Mouse (Mus musculus) forebrain, embryonic 14.5 days (tissue): ENCODE data around the gene Sntb2. TPM values are rescaled to one million over a fixed set of nuclear protein-coding genes. Genes with fewer than 3 reads are reported as not detected.

Experiments used
- ATAC-seq: fragments of 200-750 bp; cut with Nextera tagmentation; 2 replicates; pipeline ENCODE4 v1.8.0; 2017; ENCODE audit warnings: mild to moderate bottlenecking, moderate library complexity
- DNase-seq: peaks from one replicate; pipeline ENCODE4 v3.0.0-alpha.2; 2015; ENCODE audit warnings: low spot score
- H3K27ac ChIP-seq: fragments of 300-500 bp; sonication (generic); 2 replicates; pipeline ENCODE4 v1.5.1; 2014; ENCODE audit warnings: low read depth, mild to moderate bottlenecking, control low read depth, low read length, moderate library complexity
- H3K27me3 ChIP-seq: fragments of 300-500 bp; sonication (generic); replicated peaks from 2 replicates; pipeline ENCODE4 v1.6.1; 2014; ENCODE audit warnings: low read length, control low read depth, mixed read lengths; ENCODE audit not compliant: control insufficient read depth, insufficient read depth
- H3K36me3 ChIP-seq: fragments of 300-500 bp; sonication (generic); 2 replicates; pipeline ENCODE4 v1.6.1; 2014; ENCODE audit warnings: low read length, control low read depth; ENCODE audit not compliant: control insufficient read depth, insufficient read depth
- H3K4me1 ChIP-seq: fragments of 300-500 bp; sonication (generic); 2 replicates; pipeline ENCODE4 v1.6.1; 2014; ENCODE audit warnings: antibody characterized with exemption, low read length, control low read depth; ENCODE audit not compliant: control insufficient read depth, insufficient read depth
- H3K4me2 ChIP-seq: fragments of 300-500 bp; sonication (generic); 2 replicates; pipeline ENCODE4 v1.6.1; 2014; ENCODE audit warnings: mild to moderate bottlenecking, control low read depth, low read length
- H3K4me3 ChIP-seq: fragments of 300-500 bp; sonication (generic); 2 replicates; pipeline ENCODE4 v1.5.1; 2014; ENCODE audit warnings: low read depth, low read length, control low read depth
- H3K9ac ChIP-seq: fragments of 300-500 bp; sonication (generic); 2 replicates; pipeline ENCODE4 v1.6.1; 2014; ENCODE audit warnings: mild to moderate bottlenecking, low read length, control low read depth, moderate library complexity
- H3K9me3 ChIP-seq: fragments of 300-500 bp; sonication (generic); replicated peaks from 2 replicates; pipeline ENCODE4 v1.6.1; 2016; ENCODE audit warnings: low read length, control low read depth, mixed read lengths; ENCODE audit not compliant: control insufficient read depth
- WGBS: fragments of 180-500 bp; shearing (Covaris S2); extraction: QIAGEN DNeasy Blood & Tissue Kit; methylation state at CpG from one replicate; pipeline ENCODE4 v1.1.7; 2014; 5-methylcytosine and 5-hydroxymethylcytosine counted together
- polyA plus RNA-seq: library from polyadenylated mRNA; unstranded; fragments of >200 nt; fragmentation: Nextera tagmentation; extraction: Ambion mirVana; gene quantifications from 2 replicates; pipeline ENCODE4 v1.2.1, GENCODE M21; 2014

The Sntb2 gene
- polyA plus RNA-seq, 1 experiment from 2014 or later = 2.3 TPM

DNA sequence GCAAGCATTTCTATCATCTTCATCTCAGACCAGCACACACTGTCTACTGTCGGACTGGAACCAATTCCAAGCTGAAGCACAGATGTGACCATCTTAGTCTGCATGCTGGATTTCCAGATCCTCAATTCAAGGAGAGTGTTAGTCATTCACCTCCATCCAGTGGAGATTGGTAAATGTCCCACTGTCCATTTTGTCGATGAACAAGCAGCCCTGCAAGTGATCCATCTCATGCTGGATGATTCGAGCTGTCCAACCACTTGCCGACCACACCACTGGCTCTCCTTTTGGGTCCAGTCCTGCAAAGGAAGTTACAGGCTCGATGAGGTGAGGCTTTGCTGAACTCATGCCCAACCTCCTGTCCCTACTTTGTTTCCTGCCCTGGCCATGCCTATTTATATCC lies 111.4 kb downstream of the Sntb2 start:
- Histone ChIP-seq H3K9me3 (no peaks in the 10 kb centered on the region), H3K4me1 (peaks cover 4% of the 10 kb centered on the region), H3K27ac (no peak overlapping the region), H3K36me3 (peaks cover 83% of the 10 kb centered on the region), H3K27me3 (no peaks in the 10 kb centered on the region), H3K9ac (no peak overlapping the region), H3K4me3 (no peak overlapping the region), H3K4me2 (no peak overlapping the region)
- ATAC-seq = no peak
- WGBS = 88% methylated on average over 5 of the region's 5 CpGs
- DNase-seq = no peak

DNA sequence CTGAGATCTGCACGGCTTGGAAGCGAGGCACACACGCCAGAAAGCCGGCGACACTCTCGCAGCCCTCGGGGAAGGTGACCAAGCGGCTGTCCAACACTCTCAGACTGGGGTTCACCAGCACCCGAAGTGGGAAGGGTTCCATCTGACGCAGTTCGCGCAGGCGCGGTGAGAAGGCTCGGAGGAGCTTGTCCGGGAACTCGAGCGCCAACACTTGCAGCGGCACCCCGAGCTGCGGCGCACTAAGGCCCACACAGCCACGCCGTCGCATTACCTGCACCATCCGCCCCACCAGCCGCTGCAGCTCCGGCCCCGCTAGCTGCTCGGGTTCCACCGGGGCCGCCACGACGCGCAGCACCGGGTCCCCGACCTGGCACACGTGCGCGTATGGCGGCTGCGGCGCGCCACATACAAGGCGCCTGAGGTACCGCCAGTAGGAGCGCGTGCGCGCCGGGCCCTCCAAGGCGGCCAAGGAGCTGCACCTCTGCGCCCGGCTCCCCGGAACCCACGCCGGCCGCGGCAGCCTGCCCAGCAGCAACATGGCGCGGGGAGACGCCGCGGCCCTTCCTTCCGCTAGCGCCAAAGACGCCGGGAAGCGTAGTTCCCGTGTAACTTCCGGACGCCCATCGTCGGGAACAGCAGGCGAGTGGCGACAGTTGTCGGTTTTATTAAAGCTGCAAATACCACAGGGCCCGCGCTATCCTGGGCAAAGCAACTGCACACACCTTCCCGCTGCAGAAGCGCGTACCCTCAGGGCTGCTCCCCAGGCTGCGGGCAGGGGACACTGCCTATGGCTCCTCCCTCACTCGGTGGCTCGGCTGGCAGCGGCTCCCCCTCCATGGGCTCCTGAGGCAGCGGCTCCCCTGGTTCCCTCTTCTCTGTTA lies 112.8 kb downstream of the Sntb2 start, which contains the start of gene Pdf:
Gene Pdf (minus strand): TSS at position 554 of the 881 bp plus-strand sequence.
- Histone ChIP-seq H3K9ac (peak within 1 kb of the TSS; percentile 81), H3K9me3 (no peaks in the 10 kb centered on the region), H3K4me2 (peak within 1 kb of the TSS; percentile 68), H3K27ac (peak within 1 kb of the TSS; percentile 91), H3K27me3 (no peaks in the 10 kb centered on the region), H3K4me3 (peak within 1 kb of the TSS; percentile 71), H3K36me3 (peaks cover 83% of the 10 kb centered on the region), H3K4me1 (peaks cover 4% of the 10 kb centered on the region)
- ATAC-seq (peak; percentile 88), DNase-seq (peak; percentile 83)
- under 1% methylated on average over 83 of the region's 87 CpGs for WGBS

DNA sequence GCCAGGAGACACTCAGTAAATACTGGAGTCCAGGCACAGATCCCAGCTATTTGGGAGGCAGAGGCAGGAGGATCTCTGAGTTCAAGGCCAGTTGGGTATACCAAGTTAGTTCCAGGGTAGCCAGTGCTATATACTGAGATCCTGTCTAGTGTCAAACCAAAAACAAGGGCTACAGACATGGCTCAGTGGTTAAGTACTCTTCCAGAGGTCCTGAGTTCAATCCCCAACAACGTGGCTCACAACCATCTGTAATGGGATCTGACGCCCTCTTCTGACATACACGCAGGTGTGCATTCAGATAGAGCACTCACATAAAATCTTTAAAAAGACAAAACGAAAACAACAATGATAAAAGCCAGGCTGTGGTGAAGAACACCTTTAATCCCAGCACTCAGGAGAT lies 113.9 kb downstream of the Sntb2 start:
- H3K27ac ChIP-seq = no peak overlapping the region
- H3K4me3 ChIP-seq = no peak overlapping the region
- ATAC-seq (no peak), DNase-seq (no peak)
- H3K9me3 ChIP-seq = no peaks in the 10 kb centered on the region
- 98% methylated on average over 4 of the region's 4 CpGs for WGBS
- H3K27me3 ChIP-seq = no peaks in the 10 kb centered on the region
- peaks cover 4% of the 10 kb centered on the region for H3K4me1 ChIP-seq
- peak overlapping the region; percentile 68 for H3K4me2 ChIP-seq
- no peak overlapping the region for H3K9ac ChIP-seq
- H3K36me3 ChIP-seq = peaks cover 81% of the 10 kb centered on the region

DNA sequence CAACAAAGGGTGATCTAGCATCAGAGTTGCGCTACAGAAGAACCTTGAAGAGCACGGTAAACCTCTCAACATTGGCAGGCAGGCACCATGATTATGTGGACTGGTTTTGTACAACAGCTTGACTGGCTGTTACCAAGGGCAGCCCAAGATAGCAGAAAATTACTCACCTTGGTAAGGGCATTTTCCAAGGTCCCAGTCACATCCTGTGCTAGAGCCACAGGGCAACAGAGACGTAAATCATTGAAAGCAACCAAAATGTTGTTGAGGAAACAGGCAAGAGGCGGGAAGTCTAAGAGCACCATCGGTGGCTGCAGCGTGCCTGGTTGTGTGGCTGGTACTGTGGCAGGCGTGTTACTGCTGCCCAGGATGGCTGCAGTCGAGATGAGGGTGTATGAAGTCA lies 116.5 kb downstream of the Sntb2 start:
- Histone ChIP-seq H3K4me3 (no peak overlapping the region), H3K9ac (no peak overlapping the region), H3K9me3 (no peaks in the 10 kb centered on the region), H3K27me3 (no peaks in the 10 kb centered on the region), H3K4me1 (peaks cover 6% of the 10 kb centered on the region), H3K36me3 (peaks cover 55% of the 10 kb centered on the region), H3K4me2 (no peak overlapping the region), H3K27ac (no peak overlapping the region)
- DNase-seq (no peak), ATAC-seq (no peak)
- WGBS = 98% methylated on average over 8 of the region's 8 CpGs

DNA sequence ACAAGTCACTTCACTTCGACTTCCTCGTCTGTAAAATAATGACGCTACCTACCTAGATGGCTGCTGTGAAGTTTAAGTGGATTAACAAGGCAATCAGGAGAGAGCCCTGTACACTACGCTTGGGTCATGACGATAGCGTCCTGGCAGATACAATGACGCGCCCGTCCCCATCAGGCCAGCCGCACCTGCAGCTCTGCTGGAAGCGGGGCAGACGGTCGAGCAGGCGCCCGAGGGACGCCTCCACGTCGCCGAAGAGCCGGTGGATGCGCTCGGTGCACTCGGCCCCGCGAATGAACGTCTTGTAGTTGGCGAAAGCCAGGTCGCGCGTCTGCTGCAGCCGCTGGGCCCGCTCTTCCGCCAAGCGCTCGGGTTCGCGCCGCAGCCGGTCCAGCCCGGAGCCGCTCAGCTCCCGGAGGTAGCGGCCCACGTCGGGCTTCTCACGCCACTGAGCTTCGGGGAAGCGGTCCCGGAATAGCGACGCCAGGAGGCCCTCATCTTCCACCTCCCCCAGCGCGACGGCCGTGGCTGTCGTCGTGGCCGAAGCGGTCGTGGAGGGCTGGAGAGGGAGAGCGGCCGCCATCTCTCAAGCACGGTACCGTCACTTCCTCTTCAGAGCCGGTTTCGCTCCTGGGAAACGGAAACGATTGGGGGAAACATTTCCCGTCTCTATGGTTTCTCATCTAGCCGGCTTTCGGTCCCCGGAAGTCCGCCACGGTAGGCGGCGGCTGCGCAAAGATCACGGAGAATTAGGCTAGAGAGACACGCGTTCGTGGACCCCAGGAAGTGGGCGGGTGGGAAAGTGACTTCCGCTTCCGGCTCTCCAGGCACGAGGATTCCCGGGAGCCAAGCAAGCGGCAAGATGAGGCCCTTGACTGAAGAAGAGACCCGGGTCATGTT lies 120.8 kb downstream of the Sntb2 start, which contains the start of the genes Cog8 and Nip7:
Gene Cog8 (minus strand): TSS at position 614 of the 897 bp plus-strand sequence.
Gene Nip7 (plus strand): TSS at position 802 of the 897 bp plus-strand sequence.
- Histone ChIP-seq H3K4me2 (peak within 1 kb of the TSS; percentile 97), H3K36me3 (peaks cover 48% of the 10 kb centered on the region), H3K27ac (peak within 1 kb of the TSS; percentile 70), H3K4me3 (peak within 1 kb of the TSS; percentile 98), H3K9ac (peak within 1 kb of the TSS; percentile 85), H3K27me3 (no peaks in the 10 kb centered on the region), H3K9me3 (no peaks in the 10 kb centered on the region), H3K4me1 (peaks cover 8% of the 10 kb centered on the region)
- DNase-seq (peak; percentile 99), ATAC-seq (peak; percentile 97)
- WGBS = under 1% methylated on average over 88 of the region's 88 CpGs

DNA sequence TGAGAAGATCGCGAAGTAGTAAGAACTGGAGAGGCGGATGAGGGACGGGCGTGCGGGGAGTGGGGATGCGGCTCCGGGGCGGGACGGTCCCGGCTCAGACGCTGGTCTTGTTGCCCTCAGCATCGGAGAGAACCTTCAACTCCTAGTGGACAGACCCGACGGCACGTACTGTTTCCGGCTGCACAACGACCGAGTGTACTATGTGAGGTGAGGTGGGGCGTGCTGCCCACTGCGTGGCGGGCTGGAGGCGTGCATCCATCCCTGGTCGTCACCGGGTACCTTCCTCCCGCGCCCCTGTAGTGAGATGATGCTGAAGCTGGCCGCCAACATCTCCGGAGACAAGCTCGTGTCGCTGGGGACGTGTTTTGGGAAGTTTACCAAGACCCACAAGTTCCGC lies 121.4 kb downstream of the Sntb2 start:
- H3K4me3 ChIP-seq = peak overlapping the region; percentile 98
- H3K27me3 ChIP-seq = no peaks in the 10 kb centered on the region
- WGBS = 1% methylated on average over 33 of the region's 33 CpGs
- peak overlapping the region; percentile 75 for H3K9ac ChIP-seq
- no peaks in the 10 kb centered on the region for H3K9me3 ChIP-seq
- no peak; the same call in 1 of the 2 replicates for ATAC-seq
- H3K27ac ChIP-seq = no peak overlapping the region
- DNase-seq = no peak
- peak overlapping the region; percentile 97 for H3K4me2 ChIP-seq
- peaks cover 8% of the 10 kb centered on the region for H3K4me1 ChIP-seq
- H3K36me3 ChIP-seq = peaks cover 41% of the 10 kb centered on the region

DNA sequence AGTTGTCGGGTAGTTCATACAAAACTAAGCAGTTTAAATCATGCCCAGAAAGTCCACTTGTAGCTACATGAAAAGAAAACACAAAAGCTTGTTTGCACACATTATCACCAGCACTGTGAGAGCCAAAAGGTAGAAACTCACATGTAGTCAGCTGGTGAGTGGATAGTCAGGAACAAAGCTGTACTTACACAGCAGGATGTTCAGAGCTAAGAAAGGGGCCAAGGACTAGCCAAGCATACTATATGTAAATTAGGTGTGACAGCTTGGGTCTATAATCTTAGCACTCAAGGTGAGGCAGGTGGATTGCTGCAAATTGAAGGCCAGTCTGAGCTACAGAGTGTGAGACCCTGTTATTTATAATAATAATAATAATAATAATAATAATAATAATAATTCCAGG lies 127.1 kb downstream of the Sntb2 start:
- Histone ChIP-seq H3K4me1 (peaks cover 2% of the 10 kb centered on the region), H3K9me3 (no peaks in the 10 kb centered on the region), H3K27ac (no peak overlapping the region), H3K36me3 (peaks cover 18% of the 10 kb centered on the region), H3K4me2 (no peak overlapping the region), H3K27me3 (no peaks in the 10 kb centered on the region), H3K9ac (no peak overlapping the region), H3K4me3 (no peak overlapping the region)
- 78% methylated on average over 1 of the region's 1 CpGs for WGBS
- ATAC-seq = no peak
- no peak for DNase-seq

DNA sequence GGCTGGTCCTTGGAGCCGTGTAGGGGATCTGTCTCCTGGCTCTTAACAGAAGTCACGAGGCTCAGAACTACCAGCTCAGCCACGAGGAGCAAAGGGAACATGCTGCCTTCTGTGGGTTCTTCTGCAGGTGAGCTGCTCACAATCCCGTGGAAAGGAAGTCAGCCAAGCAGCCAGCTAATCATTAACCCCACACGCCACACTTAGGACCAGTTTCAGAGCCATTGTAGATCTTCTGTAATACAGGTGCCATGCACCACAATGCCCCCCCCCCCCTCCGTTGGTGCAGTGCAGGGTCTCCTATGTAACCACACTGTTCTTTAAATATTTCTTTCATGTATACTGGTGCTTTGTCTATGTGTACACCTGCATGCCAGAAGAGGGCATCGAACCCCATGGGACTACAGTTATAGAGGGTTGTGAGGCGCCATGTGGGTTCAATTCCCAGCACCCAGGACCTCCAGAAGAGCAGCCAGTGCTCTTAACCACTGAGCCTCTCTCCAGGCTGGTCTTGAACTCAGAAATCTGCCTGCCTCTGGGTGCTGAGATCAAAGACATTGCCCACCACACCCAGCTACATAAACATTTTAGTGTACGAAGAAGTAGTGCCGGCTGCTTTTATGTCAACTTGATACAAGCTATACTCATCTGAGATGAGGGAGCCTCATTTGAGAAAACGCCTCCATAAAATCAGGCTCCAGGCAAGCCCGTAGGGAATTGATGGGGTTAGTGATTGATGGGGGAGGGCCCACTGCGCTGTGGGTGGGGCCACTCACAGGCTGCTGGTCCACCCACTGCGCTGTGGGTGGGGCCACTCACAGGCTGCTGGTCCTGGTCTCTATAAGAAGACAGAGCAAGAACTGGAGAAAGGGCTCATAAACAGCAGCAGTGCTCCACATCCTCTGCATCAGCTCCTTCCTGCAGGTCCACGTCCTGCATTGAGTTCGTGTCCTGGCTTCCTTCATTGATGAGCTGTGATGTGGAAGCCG lies 130.3 kb downstream of the Sntb2 start, which contains the start of gene Tmed6:
Gene Tmed6 (minus strand): TSS at position 134 of the 986 bp plus-strand sequence.
- 68% methylated on average over 17 of the region's 17 CpGs for WGBS
- no peaks in the 10 kb centered on the region for H3K27me3 ChIP-seq
- H3K9ac ChIP-seq = no peak within 1 kb of the TSS
- H3K27ac ChIP-seq = no peak within 1 kb of the TSS
- ATAC-seq (no peak), DNase-seq (no peak)
- H3K4me2 ChIP-seq = no peak within 1 kb of the TSS
- H3K4me1 ChIP-seq = no peaks in the 10 kb centered on the region
- no peaks in the 10 kb centered on the region for H3K9me3 ChIP-seq
- no peak within 1 kb of the TSS for H3K4me3 ChIP-seq
- H3K36me3 ChIP-seq = peaks cover 22% of the 10 kb centered on the region
